Mouse (Mus musculus): Measurements from ENCODE around the gene Ypel2.

GRCm38 (mm10) chr11:86904706-86905105, 88.8 kb downstream of the Ypel2 start:
- TF ChIP-seq CTCF (IDR thresholded peaks at IDR 0.05; ENCODE audit: control insufficient read depth, insufficient read depth, low read length) = no peak
- TF ChIP-seq POLR2A (IDR thresholded peaks at IDR 0.05; ENCODE audit: borderline replicate concordance, control insufficient read depth, low read depth, low read length) = no peak
